Mouse (Mus musculus) liver, postnatal 0 days (tissue): ENCODE measurements at regions not wholly inside any gene's neighbourhood (a gene's known extent, or its start where the extent isn't known, plus 50 kb on each side); places are given as distances from the start of the nearest gene placed in this dataset.

Experiments
- CTCF ChIP-seq: sonication (generic); IDR thresholded peaks from 2 replicates; pipeline ENCODE4 v1.5.1; 2016; ENCODE audit warnings: antibody characterized with exemption, low read depth
- EP300 ChIP-seq: IDR thresholded peaks from 2 replicates; pipeline ENCODE4 v1.6.1; 2016; ENCODE audit warnings: antibody characterized with exemption, low read depth, mild to moderate bottlenecking

GRCm38 (mm10) chr10:29802637-29803036, 267.0 kb upstream of the Rspo3 start:
- TF ChIP-seq CTCF (no peak), EP300 (no peak)
